Mouse (Mus musculus): ENCODE results near the gene Scd2.

GRCm38 (mm10) chr19:44260487-44260886 lies 33.0 kb upstream of the Scd2 start:
- no peak for TF ChIP-seq CTCF (IDR thresholded peaks at IDR 0.05; ENCODE audit: low read depth, low read length)
- no peak for TF ChIP-seq POLR2AphosphoS5 (IDR thresholded peaks at IDR 0.05; ENCODE audit: insufficient replicate concordance, low read depth, low read length)
- TF ChIP-seq GATA1 (IDR thresholded peaks at IDR 0.05; ENCODE audit: borderline replicate concordance, low read length): no peak
